Mouse (Mus musculus) ZHBTc4 (cell line): ENCODE measurements around the gene Ssbp4.

Source experiments
- DNase-seq: peaks from one replicate; pipeline ENCODE4 v3.0.0-alpha.2; 2011; ENCODE audit warnings: low read depth, low spot score

The Ssbp4 gene

GRCm38 (mm10) chr8:70608749-70609367 lies at the start of gene Ssbp4:
TSS of gene Ssbp4 (minus strand) at chr8:70608872.
- DNase-seq = no peak

- no peak for DNase-seq
Observed at GRCm38 (mm10) chr8:70657739-70658138, 49.1 kb upstream of the Ssbp4 start.

GRCm38 (mm10) chr8:70657214-70657613 lies 48.5 kb upstream of the Ssbp4 start:
- no peak for DNase-seq

GRCm38 (mm10) chr8:70656193-70656790 lies 47.6 kb upstream of the Ssbp4 start:
- no peak for DNase-seq

- no peak for DNase-seq
Observed at GRCm38 (mm10) chr8:70655469-70655868, 46.8 kb upstream of the Ssbp4 start.

- no peak for DNase-seq
Observed at GRCm38 (mm10) chr8:70654121-70654520, 45.4 kb upstream of the Ssbp4 start.

- peak; percentile 78 for DNase-seq
Observed at GRCm38 (mm10) chr8:70653226-70653625, 44.6 kb upstream of the Ssbp4 start.

- DNase-seq = no peak
Observed at GRCm38 (mm10) chr8:70650351-70650750, 41.7 kb upstream of the Ssbp4 start.

GRCm38 (mm10) chr8:70649324-70649723 lies 40.7 kb upstream of the Ssbp4 start:
- peak; percentile 96 for DNase-seq

GRCm38 (mm10) chr8:70648921-70649320 lies 40.2 kb upstream of the Ssbp4 start:
- DNase-seq = no peak

GRCm38 (mm10) chr8:70648164-70648442 lies 39.4 kb upstream of the Ssbp4 start:
- DNase-seq = no peak

GRCm38 (mm10) chr8:70647343-70648163 lies 38.9 kb upstream of the Ssbp4 start:
- DNase-seq = peak; percentile 93

- no peak for DNase-seq
Observed at GRCm38 (mm10) chr8:70646775-70647174, 38.1 kb upstream of the Ssbp4 start.

- DNase-seq = no peak
Observed at GRCm38 (mm10) chr8:70646369-70646768, 37.7 kb upstream of the Ssbp4 start.

GRCm38 (mm10) chr8:70645501-70646224 lies 37.0 kb upstream of the Ssbp4 start:
- DNase-seq = no peak

- peak; percentile 92 for DNase-seq
Observed at GRCm38 (mm10) chr8:70644065-70644464, 35.4 kb upstream of the Ssbp4 start.

- no peak for DNase-seq
Observed at GRCm38 (mm10) chr8:70643019-70643418, 34.3 kb upstream of the Ssbp4 start.

GRCm38 (mm10) chr8:70638752-70639151 lies 30.1 kb upstream of the Ssbp4 start:
- peak; percentile 83 for DNase-seq

GRCm38 (mm10) chr8:70636838-70637237 lies 28.2 kb upstream of the Ssbp4 start:
- DNase-seq = no peak

GRCm38 (mm10) chr8:70635527-70635926 lies 26.9 kb upstream of the Ssbp4 start:
- DNase-seq = no peak

- DNase-seq = no peak
Observed at GRCm38 (mm10) chr8:70634066-70634465, 25.4 kb upstream of the Ssbp4 start.

GRCm38 (mm10) chr8:70632346-70632892 lies 23.7 kb upstream of the Ssbp4 start, which contains the start of gene Gdf15:
TSS of gene Gdf15 (minus strand) at chr8:70632456.
- peak; percentile 69 for DNase-seq
